Mouse (Mus musculus) ES-E14 (cell line): Measurements from ENCODE around the gene Krt80.

Experiments used
- CHD2 ChIP-seq: IDR thresholded peaks from 2 replicates; pipeline ENCODE4 v1.6.1; 2014; ENCODE audit warnings: mild to moderate bottlenecking, low read depth, low read length, inconsistent platforms
- HCFC1 ChIP-seq: IDR thresholded peaks from 2 replicates; pipeline ENCODE4 v1.6.1; 2012; ENCODE audit warnings: low read length, inconsistent platforms, borderline replicate concordance; ENCODE audit not compliant: insufficient read depth
- MAFK ChIP-seq: IDR thresholded peaks from 2 replicates; pipeline ENCODE4 v1.6.1; 2014; ENCODE audit warnings: mild to moderate bottlenecking, low read depth, low read length, inconsistent platforms; ENCODE audit not compliant: insufficient read depth
- ZC3H11A ChIP-seq: IDR thresholded peaks from 2 replicates; pipeline ENCODE4 v1.6.1; 2012; ENCODE audit warnings: low read depth, mild to moderate bottlenecking, inconsistent platforms, low read length, borderline replicate concordance
- ZNF384 ChIP-seq: IDR thresholded peaks from 2 replicates; pipeline ENCODE4 v1.6.1; 2012; ENCODE audit warnings: low read depth, low read length, inconsistent platforms

GRCm38 (mm10) chr15:101312006-101312405, 58.0 kb downstream of the Krt80 start:
- TF ChIP-seq ZNF384 = no peak
- TF ChIP-seq HCFC1 = no peak
- TF ChIP-seq CHD2 = no peak
- no peak for TF ChIP-seq MAFK
- no peak for TF ChIP-seq ZC3H11A
